Mouse (Mus musculus): Measurements from ENCODE around the gene Arpc1a.

DNA sequence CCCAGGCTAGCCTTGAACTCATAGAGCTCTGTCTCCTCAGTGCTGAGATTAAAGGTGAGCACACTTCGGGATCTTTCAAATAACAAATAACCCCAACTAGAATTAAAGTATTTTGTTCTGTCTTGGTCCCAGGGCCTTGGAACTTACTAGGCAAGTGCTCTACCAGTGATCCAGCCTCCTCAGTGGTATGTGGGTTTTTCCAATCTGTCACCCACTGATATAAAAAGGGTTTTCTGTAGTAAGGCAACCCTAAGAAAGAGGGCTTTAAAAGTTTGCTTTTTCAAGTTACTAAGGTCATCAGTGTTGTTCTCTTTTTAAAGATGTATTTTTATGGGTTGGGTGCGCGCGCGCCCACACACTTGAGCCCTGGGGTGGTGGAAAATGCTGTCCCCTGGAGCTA is 32.1 kb downstream of the Arpc1a start:
- TF ChIP-seq CTCF (IDR thresholded peaks at IDR 0.05; ENCODE audit: low read depth, low read length) (no peak), POLR2A (IDR thresholded peaks at IDR 0.05; ENCODE audit: borderline replicate concordance, low read depth, low read length) (no peak)

Data from bone marrow macrophage, adult 2 months (primary cell).